Mouse (Mus musculus): Measurements from ENCODE around the gene Gmfb. TPM values are rescaled to one million over a fixed set of nuclear protein-coding genes. Genes with fewer than 3 reads are reported as not detected.

The Gmfb gene
- 146 TPM for polyA plus RNA-seq (2015; fragmentation: Illumina TruSeq; extraction: RNeasy Lipid Tissue Mini Kit (QIAGEN cat#74804); ENCODE audit: insufficient read depth, low replicate concordance)

GRCm38 (mm10) chr14:46821873-46822716 lies at the start of gene Gmfb:
Gmfb (minus strand) TSS chr14:46822242.

DNA sequence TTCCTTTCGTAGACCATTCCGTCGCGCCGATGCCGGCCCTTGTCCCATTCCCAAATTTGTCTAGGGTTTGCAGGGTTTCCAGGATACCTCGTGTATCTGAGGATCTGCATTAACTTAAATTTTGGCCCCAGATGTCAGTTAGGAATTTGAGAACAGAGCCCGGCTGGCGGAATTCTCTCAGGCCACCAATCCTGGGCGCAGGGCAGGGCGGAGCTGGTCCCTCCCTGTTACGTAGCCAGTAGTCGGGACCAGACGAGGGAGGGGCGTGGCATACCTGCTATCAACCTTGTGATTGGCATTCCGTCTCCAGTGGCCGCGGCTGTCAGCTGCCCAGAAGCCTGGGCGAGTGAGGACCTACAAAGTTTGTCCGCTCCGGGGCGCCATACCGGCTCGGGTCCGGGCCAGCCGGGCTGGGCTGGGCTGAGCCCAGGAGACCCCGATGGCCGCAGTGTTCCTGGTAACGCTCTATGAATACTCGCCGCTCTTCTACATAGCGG lies 9.8 kb upstream of the Gmfb start, which contains the start of gene Cgrrf1:
TSS of gene Cgrrf1 (plus strand) at position 289 of the 497 bp plus-strand sequence.

GRCm38 (mm10) chr14:46787787-46788504 lies 34.1 kb downstream of the Gmfb start, which contains the start of gene Cnih1:
Cnih1 (minus strand) TSS chr14:46788411.

DNA sequence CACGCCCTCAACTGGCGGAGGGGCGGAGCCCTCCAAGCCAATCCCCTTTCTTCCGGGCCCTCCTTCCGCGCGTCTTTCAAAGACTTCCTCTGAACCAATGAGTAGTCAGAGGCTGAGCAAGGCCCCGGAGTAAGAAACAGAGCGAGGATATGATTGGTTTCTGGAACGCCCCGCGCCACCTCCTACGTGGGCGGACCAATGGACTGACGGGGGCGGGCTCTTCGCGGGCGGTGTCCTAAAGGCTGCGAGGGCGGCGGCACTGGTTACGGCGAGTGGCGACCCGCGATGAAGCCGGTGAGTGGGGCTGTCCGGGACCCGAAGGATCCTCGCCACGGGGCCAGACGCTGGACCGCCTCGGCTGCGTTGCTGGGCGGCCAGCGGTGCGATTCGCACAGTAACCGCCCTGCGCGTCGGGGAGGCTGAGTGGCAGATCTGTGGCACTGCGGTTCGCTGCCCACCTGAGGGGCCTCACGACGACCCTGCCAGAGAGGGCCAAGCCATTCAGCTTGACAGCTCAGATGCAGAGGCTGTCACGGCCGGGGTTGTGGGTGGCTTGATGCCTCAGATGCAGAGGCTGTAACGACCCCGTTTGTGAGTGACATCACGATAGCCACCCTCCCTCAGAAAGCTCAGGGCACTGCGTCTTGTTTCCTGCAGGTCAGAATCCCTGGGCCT lies 61.5 kb downstream of the Gmfb start, which contains the start of gene Cdkn3:
TSS of gene Cdkn3 (plus strand) at position 187 of the 675 bp plus-strand sequence.

Other genes starting within 250 kb of the Gmfb start
- gene Cdkn3, start 61.7 kb downstream of the Gmfb start, polyA plus RNA-seq (2015; fragmentation: Illumina TruSeq; extraction: RNeasy Lipid Tissue Mini Kit (QIAGEN cat#74804); ENCODE audit: insufficient read depth, low replicate concordance) = 12.3 TPM
- 82.9 TPM for gene Cnih1, start 33.8 kb downstream of the Gmfb start, polyA plus RNA-seq (2015; fragmentation: Illumina TruSeq; extraction: RNeasy Lipid Tissue Mini Kit (QIAGEN cat#74804); ENCODE audit: insufficient read depth, low replicate concordance)
- 21.4 TPM for gene Cgrrf1, start 9.9 kb upstream of the Gmfb start, polyA plus RNA-seq (2015; fragmentation: Illumina TruSeq; extraction: RNeasy Lipid Tissue Mini Kit (QIAGEN cat#74804); ENCODE audit: insufficient read depth, low replicate concordance)
- gene Samd4, start 60.6 kb upstream of the Gmfb start, polyA plus RNA-seq (2015; fragmentation: Illumina TruSeq; extraction: RNeasy Lipid Tissue Mini Kit (QIAGEN cat#74804); ENCODE audit: insufficient read depth, low replicate concordance) = 3.4 TPM

Data from spleen, adult 10 weeks (tissue).